13 mouse cellular contexts compared by ENCODE assay signal in genomic region chr4:42948527-42948926, GRCm38 (mm10). TPM values are rescaled to one million over a fixed set of nuclear protein-coding genes. Genes with fewer than 3 reads are reported as not detected.
A peak's percentile ranks its signal among the peaks of the same experiment; 100 is the strongest.
DNase-seq lines count a peak whose midpoint lies in the region; ATAC-seq lines count a peak whose summit lies in the region.
"Had no signal": no experiment of that assay in that cellular context is flagged by ENCODE, and none has a peak within 500 bp of the region (broad histone marks: within the 10 kb centered on the region; RNA-seq: fewer than 3 reads in every experiment).

No protein-coding gene starts in this region.

- H3K27me3 ChIP-seq in neural tube, embryonic 11.5 days (ENCODE audit: control insufficient read depth, insufficient read depth, low read length): 0 out of 2 replicates have a peak, but pooled peaks cover 2% of the 10 kb centered on the region
- no peaks in the 10 kb centered on the region for H3K27me3 ChIP-seq in midbrain, embryonic 13.5 days

- H3K4me2 ChIP-seq in neural tube, embryonic 11.5 days (ENCODE audit: low read depth): no peak overlapping the region
- H3K4me2 ChIP-seq in midbrain, embryonic 13.5 days (replicated peaks): peak overlapping the region; percentile 98; the same call in 1 of the 2 replicates

- H3K4me1 ChIP-seq in neural tube, embryonic 11.5 days (ENCODE audit: control insufficient read depth, insufficient read depth, low read length): peaks cover 25% of the 10 kb centered on the region
- peaks cover 72% of the 10 kb centered on the region for H3K4me1 ChIP-seq in midbrain, embryonic 13.5 days (replicated peaks)

- no peak overlapping the region for H3K4me3 ChIP-seq in neural tube, embryonic 11.5 days (ENCODE audit: low read depth, low read length)
- H3K4me3 ChIP-seq in midbrain, embryonic 13.5 days (replicated peaks): no peak overlapping the region

- H3K9me3 ChIP-seq in neural tube, embryonic 11.5 days (ENCODE audit: control insufficient read depth, low read length): no peaks in the 10 kb centered on the region
- no peaks in the 10 kb centered on the region for H3K9me3 ChIP-seq in midbrain, embryonic 13.5 days
- H3K9me3 ChIP-seq: G1E; liver, embryonic 13.5 days had no signal

- peak; percentile 53 for DNase-seq in cerebellum, adult 11-12 months
- no peak for DNase-seq in cerebellum, postnatal 36 days
- no peak for DNase-seq in neural tube, embryonic 11.5 days (ENCODE audit: low spot score)
- no peak for DNase-seq in neural tube, embryonic 10.5 days (ENCODE audit: extremely low spot score, low spot score)
- no peak for DNase-seq in thymus, adult 18-20 months
- DNase-seq in testis, postnatal 10 days (ENCODE audit: low spot score): no peak
- DNase-seq: adrenal gland, postnatal 36 days; heart, postnatal 10 days; liver, embryonic 13.5 days had no signal

- peaks cover 2% of the 10 kb centered on the region; the same call in 1 of the 2 replicates for H3K36me3 ChIP-seq in neural tube, embryonic 11.5 days (ENCODE audit: control insufficient read depth, insufficient read depth, low read length)
- H3K36me3 ChIP-seq in midbrain, embryonic 13.5 days: 0 out of 2 replicates have a peak, but pooled peaks cover 7% of the 10 kb centered on the region
- H3K36me3 ChIP-seq: liver, embryonic 13.5 days had no signal

- WGBS in neural tube, embryonic 11.5 days: 47% methylated on average over 13 of the region's 13 CpGs
- 38% methylated on average over 13 of the region's 13 CpGs for WGBS in midbrain, embryonic 13.5 days

- H3K9ac ChIP-seq in neural tube, embryonic 11.5 days (ENCODE audit: low read length): no peak overlapping the region
- no peak overlapping the region for H3K9ac ChIP-seq in midbrain, embryonic 13.5 days (replicated peaks)
- H3K9ac ChIP-seq: liver, embryonic 13.5 days had no signal

- 0 out of 2 replicates have a peak overlapping the region, but pooled peaks have one; percentile 24 for H3K27ac ChIP-seq in neural tube, embryonic 11.5 days (ENCODE audit: low read depth, low read length)
- peak overlapping the region; percentile 98 for H3K27ac ChIP-seq in midbrain, embryonic 13.5 days
- H3K27ac ChIP-seq: liver, embryonic 13.5 days had no signal

- ATAC-seq in neural tube, embryonic 11.5 days (ENCODE audit: insufficient read depth, low FRiP score, low TSS enrichment): no peak
- no peak for ATAC-seq in midbrain, embryonic 13.5 days
- ATAC-seq in megakaryocyte, adult 5-6 weeks (ENCODE audit: poor library complexity, severe bottlenecking): no peak

RNA-seq across cellular contexts. Expression of gene Dnajb5, which starts 1.1 kb away (rescaled TPM):
- 21.3 and 21.5 TPM in 2 replicates for polyA plus RNA-seq in neural tube, embryonic 11.5 days (2014; fragmentation: Nextera tagmentation; extraction: Ambion mirVana)
- polyA plus RNA-seq in midbrain, embryonic 13.5 days (2015; fragmentation: Nextera tagmentation; extraction: Ambion mirVana): 45.9 and 58.2 TPM in 2 replicates
- total RNA-seq in megakaryocyte, adult 5-6 weeks (2015): 5.4 and 6.0 TPM in 2 replicates
- total RNA-seq in megakaryocyte, adult 5-6 weeks (2017): 2.6 and 6.3 TPM in 2 replicates

RNA-seq across cellular contexts. Expression of gene 1700022I11Rik, which starts 20.9 kb away (rescaled TPM):
- 0.39 and 0.56 TPM in 2 replicates for polyA plus RNA-seq in neural tube, embryonic 11.5 days (2014; fragmentation: Nextera tagmentation; extraction: Ambion mirVana)
- polyA plus RNA-seq in midbrain, embryonic 13.5 days (2015; fragmentation: Nextera tagmentation; extraction: Ambion mirVana): 0.49 and 0.50 TPM in 2 replicates
- total RNA-seq in megakaryocyte, adult 5-6 weeks (2015): not detected in 2 replicates
- not detected in 2 replicates for total RNA-seq in megakaryocyte, adult 5-6 weeks (2017)
- total RNA-seq: adrenal gland, postnatal 36 days; heart, postnatal 10 days; layer of hippocampus, adult 8-10 months had no signal
- polyA plus RNA-seq: G1E had no signal

RNA-seq across cellular contexts. Expression of gene Phf24, which starts 32.1 kb away (rescaled TPM):
- polyA plus RNA-seq in neural tube, embryonic 11.5 days (2014; fragmentation: Nextera tagmentation; extraction: Ambion mirVana): 2.7 and 3.6 TPM in 2 replicates
- 14.8 and 15.2 TPM in 2 replicates for polyA plus RNA-seq in midbrain, embryonic 13.5 days (2015; fragmentation: Nextera tagmentation; extraction: Ambion mirVana)
- not detected in 2 replicates for total RNA-seq in megakaryocyte, adult 5-6 weeks (2015)
- under 0.01 TPM in 1 of 2 replicates, not detected in the other for total RNA-seq in megakaryocyte, adult 5-6 weeks (2017)

RNA-seq across cellular contexts. Expression of gene Vcp, which starts 51.8 kb away (rescaled TPM):
- polyA plus RNA-seq in neural tube, embryonic 11.5 days (2014; fragmentation: Nextera tagmentation; extraction: Ambion mirVana): 664 and 691 TPM in 2 replicates
- polyA plus RNA-seq in midbrain, embryonic 13.5 days (2015; fragmentation: Nextera tagmentation; extraction: Ambion mirVana): 560 and 579 TPM in 2 replicates
- total RNA-seq in megakaryocyte, adult 5-6 weeks (2015): 81.5 and 86.4 TPM in 2 replicates
- total RNA-seq in megakaryocyte, adult 5-6 weeks (2017): 154 and 165 TPM in 2 replicates
